Mouse (Mus musculus) limb, embryonic 12.5 days (tissue): Measurements from ENCODE around the gene Zfp65. TPM values are rescaled to one million over a fixed set of nuclear protein-coding genes. Genes with fewer than 3 reads are reported as not detected.
"Not testable (repeated sequence)": the region's sequence is repeated elsewhere in the genome, so short reads cannot be mapped to it uniquely, and the experiment has no call there.

Experiments used
- ATAC-seq: fragments of 200-750 bp; cut with Nextera tagmentation; 2 replicates; pipeline ENCODE4 v1.8.0; 2017; ENCODE audit warnings: low read depth, moderate TSS enrichment; ENCODE audit not compliant: insufficient number of reproducible peaks, insufficient read depth, low FRiP score, low TSS enrichment
- H3K27ac ChIP-seq: fragments of 300-500 bp; sonication (generic); 2 replicates; pipeline ENCODE4 v1.5.1; 2016; ENCODE audit warnings: mild to moderate bottlenecking, moderate library complexity
- H3K27me3 ChIP-seq: fragments of 300-500 bp; sonication (generic); 2 replicates; pipeline ENCODE4 v1.6.1; 2016; ENCODE audit warnings: mild to moderate bottlenecking, moderate library complexity
- H3K36me3 ChIP-seq: fragments of 300-500 bp; sonication (generic); 2 replicates; pipeline ENCODE4 v1.6.1; 2016; ENCODE audit warnings: mild to moderate bottlenecking, moderate library complexity
- H3K4me1 ChIP-seq: fragments of 300-500 bp; sonication (generic); replicated peaks from 2 replicates; pipeline ENCODE4 v1.6.1; 2016
- H3K4me2 ChIP-seq: fragments of 300-500 bp; sonication (generic); 2 replicates; pipeline ENCODE4 v1.6.1; 2016; ENCODE audit warnings: mild to moderate bottlenecking, moderate library complexity
- H3K4me3 ChIP-seq: fragments of 300-500 bp; sonication (generic); replicated peaks from 2 replicates; pipeline ENCODE4 v1.5.1; 2016; ENCODE audit warnings: mild to moderate bottlenecking
- H3K9ac ChIP-seq: fragments of 300-500 bp; sonication (generic); replicated peaks from 2 replicates; pipeline ENCODE4 v1.6.1; 2016; ENCODE audit warnings: mild to moderate bottlenecking, moderate library complexity
- H3K9me3 ChIP-seq: fragments of 300-500 bp; sonication (generic); 2 replicates; pipeline ENCODE4 v1.6.1; 2016; ENCODE audit warnings: mild to moderate bottlenecking, moderate library complexity
- WGBS: fragments of 180-500 bp; shearing (Covaris S2); methylation state at CpG from one replicate; pipeline ENCODE4 v1.1.7; 2016; 5-methylcytosine and 5-hydroxymethylcytosine counted together
- polyA plus RNA-seq: library from polyadenylated mRNA; unstranded; fragments of >200 nt; fragmentation: Nextera tagmentation; extraction: Ambion mirVana; gene quantifications from 2 replicates; pipeline ENCODE4 v1.2.1, GENCODE M21; 2016

Gene Zfp65
- polyA plus RNA-seq, 1 experiment from 2014 or later = 9.3 TPM

GRCm38 (mm10) chr13:67725331-67725730, 3.6 kb downstream of the Zfp65 start:
- H3K4me1 ChIP-seq, H3K27me3 ChIP-seq, H3K9me3 ChIP-seq, H3K36me3 ChIP-seq, H3K4me2 ChIP-seq, H3K9ac ChIP-seq, H3K27ac ChIP-seq, ATAC-seq, H3K4me3 ChIP-seq: not testable (repeated sequence)
- WGBS = 85% methylated on average over 2 of the region's 2 CpGs

DNA sequence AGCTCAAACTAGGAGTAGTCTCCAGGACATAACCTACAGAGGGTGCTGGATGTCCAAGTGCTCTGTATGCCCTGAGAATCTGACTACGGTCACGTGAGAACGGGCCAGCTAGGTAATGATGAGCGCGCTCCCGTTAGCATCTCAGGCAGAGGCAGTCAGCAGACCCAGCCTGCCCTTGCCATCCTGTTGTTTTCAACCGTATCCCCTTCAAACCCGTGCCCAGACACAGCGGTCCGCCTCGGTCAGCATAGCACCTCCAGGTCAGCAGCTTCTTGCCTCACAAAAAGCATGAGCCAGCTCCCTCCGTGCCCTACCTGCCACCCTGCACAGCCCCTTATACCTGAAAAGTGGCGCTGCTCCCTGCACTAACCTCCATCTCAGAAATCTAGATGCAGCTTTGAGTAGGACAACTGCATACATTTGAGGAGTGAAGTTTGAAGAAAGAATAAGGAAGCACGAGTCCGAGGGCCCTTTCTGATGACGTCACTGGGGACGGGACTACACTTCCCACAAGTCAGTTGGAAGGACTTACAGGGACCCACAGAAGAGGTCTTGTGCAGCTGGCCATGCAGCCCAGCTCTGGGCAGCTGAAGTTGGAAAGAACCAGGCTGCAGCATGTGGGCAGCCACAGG, 5.0 kb downstream of the Zfp65 start:
- H3K27ac ChIP-seq = no peak overlapping the region
- H3K4me3 ChIP-seq = peak overlapping the region; percentile 78
- ATAC-seq = peak; percentile 93
- H3K9me3 ChIP-seq = no peaks in the 10 kb centered on the region
- peak overlapping the region; percentile 67 for H3K4me2 ChIP-seq
- under 1% methylated on average over 17 of the region's 17 CpGs for WGBS
- H3K4me1 ChIP-seq = peaks cover 4% of the 10 kb centered on the region; the same call in 1 of the 2 replicates
- peak overlapping the region; percentile 78 for H3K9ac ChIP-seq
- H3K36me3 ChIP-seq = no peaks in the 10 kb centered on the region
- no peaks in the 10 kb centered on the region for H3K27me3 ChIP-seq

DNA sequence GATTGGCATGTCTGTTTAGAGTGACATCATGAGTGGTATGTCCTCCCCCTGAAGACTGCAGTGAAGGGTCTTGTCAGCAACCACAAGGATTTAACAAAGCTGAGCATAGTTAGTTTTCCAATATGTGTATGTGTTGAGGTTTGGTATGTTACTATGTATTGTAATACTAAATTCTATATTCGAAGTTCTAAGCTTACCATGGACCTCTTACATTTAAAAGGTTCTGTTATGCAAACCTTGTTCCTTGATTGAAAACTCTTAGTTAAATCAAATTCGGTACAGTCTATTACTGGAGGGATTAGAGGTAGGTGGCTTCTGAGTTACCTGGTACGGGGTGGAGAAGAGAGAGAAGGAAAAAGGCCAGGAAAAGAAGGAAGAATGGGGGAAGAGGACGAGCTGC, 42.0 kb downstream of the Zfp65 start, which contains the start of gene Zfp738:
TSS of gene Zfp738 (minus strand) at position 101 of the 400 bp plus-strand sequence.
- no peak within 1 kb of the TSS for H3K4me2 ChIP-seq
- ATAC-seq = no peak
- no peak within 1 kb of the TSS for H3K9ac ChIP-seq
- no peaks in the 10 kb centered on the region for H3K36me3 ChIP-seq
- WGBS = 84% methylated on average over 4 of the region's 4 CpGs
- H3K27me3 ChIP-seq = no peaks in the 10 kb centered on the region
- H3K4me3 ChIP-seq = no peak within 1 kb of the TSS
- H3K27ac ChIP-seq = no peak within 1 kb of the TSS
- peaks cover 5% of the 10 kb centered on the region for H3K4me1 ChIP-seq
- no peaks in the 10 kb centered on the region for H3K9me3 ChIP-seq

DNA sequence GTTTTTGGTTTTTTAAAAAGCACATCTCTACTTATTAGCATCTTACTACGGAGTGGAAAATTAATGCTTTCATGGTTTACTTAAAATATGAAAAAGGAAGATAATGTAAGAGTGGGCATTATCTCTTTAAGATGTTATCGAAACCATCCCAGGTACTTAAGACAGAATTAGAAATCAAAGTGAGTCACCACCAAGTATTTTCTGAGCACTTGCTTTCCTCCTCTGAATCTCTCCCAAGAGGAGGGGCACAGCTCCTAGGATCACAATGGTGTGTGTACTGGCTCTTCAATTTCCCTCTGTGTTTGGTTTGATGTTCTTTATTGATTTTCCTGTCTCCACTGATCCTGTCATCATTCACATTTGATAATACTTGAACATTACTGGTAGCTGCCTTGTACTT, 45.1 kb downstream of the Zfp65 start:
- not testable (repeated sequence) for H3K27me3 ChIP-seq, H3K9me3 ChIP-seq, H3K27ac ChIP-seq, H3K36me3 ChIP-seq, H3K4me1 ChIP-seq
- 75% methylated on average over 2 of the region's 2 CpGs for WGBS
- peak overlapping the region; percentile 80; the same call in 1 of the 2 replicates for H3K9ac ChIP-seq
- H3K4me3 ChIP-seq = peak overlapping the region; percentile 71; the same call in 1 of the 2 replicates
- 0 out of 2 replicates have a peak, but pooled peaks have one; percentile 26 for ATAC-seq
- H3K4me2 ChIP-seq = peak overlapping the region; percentile 72

DNA sequence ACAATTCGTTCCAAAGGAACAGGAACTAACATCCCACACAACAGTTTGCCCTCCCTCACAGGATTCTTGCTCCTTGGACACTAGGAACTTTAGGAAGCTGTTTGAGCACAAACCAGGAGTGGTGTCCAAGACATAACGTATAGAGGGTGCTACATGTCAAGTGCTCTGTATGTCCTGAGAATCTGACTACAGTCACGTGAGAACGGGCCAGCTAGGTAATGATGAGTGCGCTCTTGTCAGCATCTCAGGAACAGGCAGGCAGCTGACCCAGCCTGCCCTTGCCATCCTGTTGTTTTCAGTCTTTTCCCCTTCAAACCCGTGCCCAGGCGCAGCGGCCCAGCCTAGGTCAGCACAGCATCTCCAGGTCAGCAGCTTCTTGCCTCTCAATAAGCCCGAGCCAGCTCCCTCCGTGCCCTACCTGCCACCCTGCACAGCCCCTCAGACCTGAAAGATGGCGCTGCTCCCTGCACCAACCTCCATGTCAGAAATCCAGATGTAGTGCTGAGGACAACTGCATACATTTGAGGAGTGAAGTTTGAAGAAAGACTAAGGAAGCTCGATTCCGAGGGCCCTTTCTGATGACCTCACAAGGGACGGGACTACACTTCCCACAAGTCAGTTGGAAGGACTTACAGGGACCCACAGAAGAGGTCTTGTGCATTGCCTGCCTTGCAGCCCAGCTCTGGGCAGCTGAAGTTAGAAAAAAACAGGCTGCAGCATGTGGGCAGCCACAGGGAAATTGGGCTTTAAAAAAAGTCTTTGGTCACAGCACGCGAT, 45.8 kb downstream of the Zfp65 start:
- 19% methylated on average over 16 of the region's 16 CpGs for WGBS
- peak; percentile 100 for ATAC-seq
- H3K27ac ChIP-seq, H3K27me3 ChIP-seq, H3K36me3 ChIP-seq, H3K9me3 ChIP-seq, H3K4me1 ChIP-seq: not testable (repeated sequence)
- Histone ChIP-seq H3K9ac (peak overlapping the region; percentile 80), H3K4me3 (peak overlapping the region; percentile 71), H3K4me2 (peak overlapping the region; percentile 72)

DNA sequence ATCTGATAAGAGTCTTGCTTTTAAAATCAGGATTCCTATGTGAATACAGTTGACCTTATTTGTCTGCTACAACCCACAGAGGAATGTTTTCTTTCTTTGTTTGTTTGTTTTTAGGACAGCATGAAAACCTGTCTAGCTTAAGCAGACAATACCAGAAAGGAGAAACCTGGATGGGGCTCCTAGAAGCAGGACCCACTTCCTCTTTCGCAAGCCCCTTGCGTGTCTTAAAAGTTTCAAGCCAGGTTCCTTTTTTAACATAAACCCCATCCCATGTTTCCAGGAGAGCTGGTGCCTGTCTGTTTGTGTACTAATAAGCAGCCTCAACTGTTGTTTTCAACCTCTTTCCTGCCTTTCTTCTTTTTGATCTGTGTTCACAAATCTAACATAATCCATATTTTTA, 54.1 kb downstream of the Zfp65 start:
- no peaks in the 10 kb centered on the region for H3K4me1 ChIP-seq
- H3K9ac ChIP-seq = no peak overlapping the region
- no peak overlapping the region for H3K27ac ChIP-seq
- ATAC-seq = no peak
- H3K27me3 ChIP-seq = no peaks in the 10 kb centered on the region
- WGBS = 93% methylated on average over 2 of the region's 2 CpGs
- no peaks in the 10 kb centered on the region for H3K9me3 ChIP-seq
- no peak overlapping the region for H3K4me3 ChIP-seq
- H3K36me3 ChIP-seq = peaks cover 6% of the 10 kb centered on the region
- H3K4me2 ChIP-seq = no peak overlapping the region

Other genes with a start within 250 kb of the Zfp65 start
- 2.4 and 3.2 TPM in 2 replicates for gene Zfp874b, start 244.9 kb downstream of the Zfp65 start, polyA plus RNA-seq
- 22.1 and 22.5 TPM in 2 replicates for gene Zfp58, start 228.6 kb downstream of the Zfp65 start, polyA plus RNA-seq
- 0.29 TPM in 1 of 2 replicates, not detected in the other for gene Gm26965, start 203.0 kb downstream of the Zfp65 start, polyA plus RNA-seq
- 26.3 and 26.5 TPM in 2 replicates for gene Zfp87, start 203.0 kb downstream of the Zfp65 start, polyA plus RNA-seq
- 16.5 and 17.6 TPM in 2 replicates for gene Zfp748, start 175.3 kb downstream of the Zfp65 start, polyA plus RNA-seq
- gene Zfp729b, start 119.5 kb downstream of the Zfp65 start, polyA plus RNA-seq = 5.3 TPM in 2 replicates
- gene Gm49345, start 91.4 kb downstream of the Zfp65 start, polyA plus RNA-seq = 0.20 TPM in 1 of 2 replicates, not detected in the other
- 3.4 and 3.6 TPM in 2 replicates for gene Zfp729a, start 91.4 kb downstream of the Zfp65 start, polyA plus RNA-seq
- 15.1 and 15.8 TPM in 2 replicates for gene Zfp738, start 42.1 kb downstream of the Zfp65 start, polyA plus RNA-seq
- gene Zfp85, start 26.1 kb upstream of the Zfp65 start, polyA plus RNA-seq = 5.4 and 7.3 TPM in 2 replicates
- 2.4 and 3.0 TPM in 2 replicates for gene Zfp493, start 50.5 kb upstream of the Zfp65 start, polyA plus RNA-seq
- 8.0 and 9.2 TPM in 2 replicates for gene Zfp273, start 84.6 kb upstream of the Zfp65 start, polyA plus RNA-seq
- 3.5 TPM in 2 replicates for gene Gm10037, start 101.9 kb upstream of the Zfp65 start, polyA plus RNA-seq
- not detected in 2 replicates for gene BC048507, start 134.2 kb upstream of the Zfp65 start, polyA plus RNA-seq